Mouse (Mus musculus) embryonic facial prominence, embryonic 15.5 days (tissue): ENCODE results near the gene Rpl37a. TPM values are rescaled to one million over a fixed set of nuclear protein-coding genes. Genes with fewer than 3 reads are reported as not detected.
A peak's percentile ranks its signal among the peaks of the same experiment; 100 is the strongest.

Experiments used
- ATAC-seq: fragments of 200-750 bp; cut with Nextera tagmentation; 2 replicates; pipeline ENCODE4 v1.8.0; 2017; ENCODE audit warnings: low read depth, moderate TSS enrichment; ENCODE audit not compliant: insufficient number of reproducible peaks, low FRiP score, low TSS enrichment
- H3K27ac ChIP-seq: fragments of 300-500 bp; sonication (generic); replicated peaks from 2 replicates; pipeline ENCODE4 v1.5.1; 2015; ENCODE audit warnings: mild to moderate bottlenecking, inconsistent platforms
- H3K27me3 ChIP-seq: fragments of 300-500 bp; sonication (generic); 2 replicates; pipeline ENCODE4 v1.6.1; 2015; ENCODE audit warnings: inconsistent platforms
- H3K36me3 ChIP-seq: fragments of 300-500 bp; sonication (generic); 2 replicates; pipeline ENCODE4 v1.6.1; 2015; ENCODE audit warnings: mild to moderate bottlenecking, inconsistent platforms
- H3K4me1 ChIP-seq: fragments of 300-500 bp; sonication (generic); 2 replicates; pipeline ENCODE4 v1.6.1; 2015; ENCODE audit warnings: inconsistent platforms
- H3K4me2 ChIP-seq: fragments of 300-500 bp; sonication (generic); replicated peaks from 2 replicates; pipeline ENCODE4 v1.6.1; 2015; ENCODE audit warnings: mild to moderate bottlenecking, inconsistent platforms
- H3K4me3 ChIP-seq: fragments of 300-500 bp; sonication (generic); replicated peaks from 2 replicates; pipeline ENCODE4 v1.5.1; 2015; ENCODE audit warnings: mild to moderate bottlenecking, inconsistent platforms
- H3K9ac ChIP-seq: fragments of 300-500 bp; sonication (generic); 2 replicates; pipeline ENCODE4 v1.6.1; 2015; ENCODE audit warnings: inconsistent platforms
- H3K9me3 ChIP-seq: fragments of 300-500 bp; sonication (generic); replicated peaks from 2 replicates; pipeline ENCODE4 v1.6.1; 2016; ENCODE audit warnings: inconsistent platforms
- WGBS: fragments of 180-500 bp; shearing (Covaris S2); methylation state at CpG from one replicate; pipeline ENCODE4 v1.1.7; 2015; 5-methylcytosine and 5-hydroxymethylcytosine counted together
- polyA plus RNA-seq: library from polyadenylated mRNA; unstranded; fragments of >200 nt; fragmentation: Nextera tagmentation; extraction: Ambion mirVana; gene quantifications from 2 replicates; pipeline ENCODE4 v1.2.1, GENCODE M21; 2015

Gene Rpl37a
- 1,883 and 1,967 TPM in 2 replicates for polyA plus RNA-seq

DNA sequence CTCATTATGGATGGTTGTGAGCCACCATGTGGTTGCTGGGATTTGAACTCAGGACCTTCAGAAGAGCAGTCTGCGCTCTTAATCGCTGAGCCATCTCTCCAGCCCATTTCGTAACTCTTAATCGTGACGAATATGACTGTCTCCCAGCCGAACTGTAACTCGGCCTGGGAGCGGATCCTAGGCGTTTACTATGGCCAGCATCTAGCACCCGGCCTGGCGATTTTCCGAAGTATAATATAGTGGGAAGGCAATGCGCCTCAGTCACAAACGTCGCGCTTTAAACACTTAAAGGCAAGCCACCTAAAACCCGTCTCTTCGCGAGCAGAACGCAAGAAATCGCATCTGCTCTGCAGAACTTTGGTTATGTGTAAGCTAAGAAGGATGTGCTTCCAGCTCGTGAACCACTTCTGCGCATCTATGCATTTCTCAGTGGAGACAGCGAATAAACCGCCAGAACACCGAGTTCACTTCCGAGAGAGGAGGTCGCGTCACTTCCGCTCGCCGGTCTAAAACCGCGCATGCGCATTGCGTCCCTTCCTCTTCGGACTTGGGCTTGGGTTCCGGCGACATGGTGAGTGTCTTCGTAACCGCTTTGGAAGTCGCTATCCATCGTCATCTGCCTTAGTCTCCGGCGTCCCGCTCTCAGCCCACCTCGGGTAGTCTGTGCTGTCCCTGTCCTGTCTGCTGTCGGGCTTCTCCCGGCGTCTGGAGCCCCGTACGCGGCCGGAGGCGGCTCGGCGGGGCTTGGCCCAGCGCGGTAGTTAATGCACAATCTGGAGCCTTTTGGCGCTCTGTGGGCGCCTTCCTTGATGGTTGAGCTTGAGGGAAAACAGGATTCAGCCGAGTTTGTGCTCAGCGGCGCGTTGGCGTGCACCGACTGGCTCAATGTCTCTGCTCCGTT, at the start of gene Rpl37a:
Gene Rpl37a (plus strand): TSS at position 538 of the 901 bp plus-strand sequence.
- Histone ChIP-seq H3K4me1 (peaks cover 17% of the 10 kb centered on the region), H3K4me3 (peak within 1 kb of the TSS; percentile 70), H3K27me3 (no peaks in the 10 kb centered on the region), H3K9me3 (no peaks in the 10 kb centered on the region), H3K36me3 (peaks cover 29% of the 10 kb centered on the region), H3K27ac (peak within 1 kb of the TSS; percentile 95), H3K4me2 (peak within 1 kb of the TSS; percentile 76), H3K9ac (peak within 1 kb of the TSS; percentile 84)
- peak; percentile 93 for ATAC-seq
- WGBS = 2% methylated on average over 68 of the region's 68 CpGs

DNA sequence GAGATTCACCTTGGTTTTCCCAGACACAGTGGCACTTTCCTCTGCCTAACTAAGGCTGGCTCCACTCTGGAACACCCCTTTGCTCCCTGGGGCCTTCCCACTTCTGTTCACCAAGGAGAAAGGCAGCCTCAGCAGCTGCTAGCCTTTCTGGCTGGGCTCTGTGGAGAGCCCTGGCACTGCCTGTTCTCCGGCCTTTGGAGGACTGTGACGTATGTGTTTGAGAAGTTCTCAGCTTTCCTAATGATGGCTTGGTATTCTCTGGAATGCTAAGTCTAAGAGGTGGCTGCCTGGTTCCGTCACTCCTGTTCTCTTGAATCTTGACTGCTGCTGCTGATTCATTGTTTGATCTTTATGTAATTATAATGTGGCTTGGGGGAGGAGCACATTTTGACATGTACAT, 38.0 kb upstream of the Rpl37a start:
- Histone ChIP-seq H3K27ac (no peak overlapping the region), H3K4me1 (no peaks in the 10 kb centered on the region), H3K27me3 (no peaks in the 10 kb centered on the region), H3K9ac (no peak overlapping the region), H3K9me3 (no peaks in the 10 kb centered on the region), H3K4me2 (no peak overlapping the region), H3K4me3 (no peak overlapping the region), H3K36me3 (no peaks in the 10 kb centered on the region)
- peak; percentile 70; the same call in 1 of the 2 replicates for ATAC-seq
- 20% methylated on average over 3 of the region's 3 CpGs for WGBS

DNA sequence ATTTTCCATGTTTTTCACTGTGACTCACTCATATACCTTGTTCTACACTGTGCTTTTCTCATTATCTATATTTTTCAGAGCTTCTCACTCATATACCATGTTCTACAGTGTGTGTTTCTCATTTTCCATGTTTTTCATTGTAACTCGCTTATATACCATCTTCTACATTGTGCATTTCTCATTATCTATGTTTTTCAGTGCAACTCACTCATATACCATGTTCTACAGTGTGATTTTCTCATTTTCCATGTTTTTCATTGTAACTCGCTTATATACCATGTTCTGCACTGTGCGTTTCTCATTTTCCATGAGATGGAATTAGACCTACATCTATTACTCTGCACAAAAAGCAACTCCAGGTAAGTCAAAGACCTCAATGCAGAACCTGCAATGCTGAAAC, 14.8 kb upstream of the Rpl37a start:
- H3K27me3 ChIP-seq = no peaks in the 10 kb centered on the region
- H3K9me3 ChIP-seq = no peaks in the 10 kb centered on the region
- no peak overlapping the region for H3K9ac ChIP-seq
- H3K4me1 ChIP-seq = no peaks in the 10 kb centered on the region
- H3K27ac ChIP-seq = no peak overlapping the region
- ATAC-seq = no peak
- WGBS = 43% methylated on average over 3 of the region's 3 CpGs
- H3K4me3 ChIP-seq = no peak overlapping the region
- H3K36me3 ChIP-seq = no peaks in the 10 kb centered on the region
- no peak overlapping the region for H3K4me2 ChIP-seq

DNA sequence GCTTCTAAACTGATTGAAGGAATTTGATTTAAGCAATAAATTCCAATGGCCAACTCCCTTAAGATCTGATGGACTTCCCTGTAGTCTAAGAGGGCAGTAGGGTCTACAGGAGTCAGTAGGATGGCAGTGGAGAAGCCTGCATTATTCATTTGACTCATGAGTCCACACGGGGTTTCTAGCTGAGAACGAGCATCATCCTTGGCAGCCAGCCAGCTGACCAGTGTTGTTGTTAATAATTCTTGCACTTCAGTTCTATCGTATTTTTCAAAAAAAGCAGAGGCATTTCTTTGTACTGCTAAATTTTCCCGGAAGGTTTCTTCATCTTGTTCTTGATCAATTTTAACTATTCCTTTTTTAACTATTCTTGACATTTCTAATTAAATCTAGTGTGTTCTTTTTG, 12.4 kb upstream of the Rpl37a start:
- Histone ChIP-seq H3K27me3 (no peaks in the 10 kb centered on the region), H3K9me3 (no peaks in the 10 kb centered on the region), H3K27ac (no peak overlapping the region), H3K9ac (no peak overlapping the region), H3K4me2 (no peak overlapping the region), H3K36me3 (no peaks in the 10 kb centered on the region), H3K4me3 (no peak overlapping the region), H3K4me1 (no peaks in the 10 kb centered on the region)
- no peak for ATAC-seq
- WGBS = 54% methylated on average over 4 of the region's 4 CpGs

DNA sequence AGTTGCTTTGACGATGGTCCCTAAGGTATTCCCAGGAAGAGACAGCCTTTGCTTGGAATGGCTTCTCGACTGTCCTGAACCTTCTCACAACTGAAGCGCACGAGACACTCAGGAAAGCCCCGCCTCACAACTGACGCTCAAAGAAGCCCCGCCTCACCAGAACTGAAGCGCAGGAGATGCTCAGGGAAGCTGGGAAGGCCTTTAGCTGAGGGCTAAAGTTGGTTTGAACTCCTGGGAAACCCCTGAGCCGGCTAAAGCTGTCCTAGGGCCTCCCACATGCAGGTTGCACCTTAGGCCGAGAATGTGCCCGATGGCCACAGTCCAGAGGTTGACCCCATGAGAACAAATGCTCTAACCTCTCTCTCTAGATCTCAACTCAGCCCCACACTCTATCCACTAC, 10.6 kb upstream of the Rpl37a start, which contains the start of gene Ankar:
Gene Ankar (minus strand): TSS at position 101 of the 400 bp plus-strand sequence.
- 78% methylated on average over 11 of the region's 11 CpGs for WGBS
- H3K4me3 ChIP-seq = no peak within 1 kb of the TSS
- no peaks in the 10 kb centered on the region for H3K9me3 ChIP-seq
- no peak within 1 kb of the TSS for H3K4me2 ChIP-seq
- ATAC-seq = no peak
- no peaks in the 10 kb centered on the region for H3K4me1 ChIP-seq
- no peak within 1 kb of the TSS for H3K27ac ChIP-seq
- no peaks in the 10 kb centered on the region for H3K27me3 ChIP-seq
- H3K9ac ChIP-seq = no peak within 1 kb of the TSS
- no peaks in the 10 kb centered on the region for H3K36me3 ChIP-seq

DNA sequence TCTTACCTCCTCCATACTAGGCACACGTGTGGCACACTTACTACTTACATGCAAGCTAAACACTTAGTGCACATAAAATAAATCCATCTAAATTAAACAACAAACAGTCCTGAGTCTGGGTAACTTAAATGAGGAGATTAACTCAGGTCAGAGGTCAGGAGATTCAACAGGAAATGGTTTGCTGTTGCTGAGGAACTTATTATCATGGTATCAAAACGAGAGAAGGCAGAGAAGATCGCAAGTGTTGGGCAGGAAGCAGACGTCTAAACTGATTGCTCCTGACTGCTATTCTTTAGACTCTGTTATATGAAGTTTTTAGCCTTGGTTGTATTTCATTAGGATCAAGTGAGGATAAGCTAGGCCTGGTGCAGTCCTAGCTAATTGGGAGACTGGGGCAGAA, 3.6 kb upstream of the Rpl37a start:
- peaks cover under 1% of the 10 kb centered on the region; the same call in 1 of the 2 replicates for H3K36me3 ChIP-seq
- H3K27ac ChIP-seq = no peak overlapping the region
- no peak overlapping the region for H3K9ac ChIP-seq
- no peaks in the 10 kb centered on the region for H3K9me3 ChIP-seq
- H3K27me3 ChIP-seq = no peaks in the 10 kb centered on the region
- 56% methylated on average over 4 of the region's 4 CpGs for WGBS
- peaks cover 1% of the 10 kb centered on the region for H3K4me1 ChIP-seq
- no peak overlapping the region for H3K4me3 ChIP-seq
- ATAC-seq = no peak
- H3K4me2 ChIP-seq = no peak overlapping the region

DNA sequence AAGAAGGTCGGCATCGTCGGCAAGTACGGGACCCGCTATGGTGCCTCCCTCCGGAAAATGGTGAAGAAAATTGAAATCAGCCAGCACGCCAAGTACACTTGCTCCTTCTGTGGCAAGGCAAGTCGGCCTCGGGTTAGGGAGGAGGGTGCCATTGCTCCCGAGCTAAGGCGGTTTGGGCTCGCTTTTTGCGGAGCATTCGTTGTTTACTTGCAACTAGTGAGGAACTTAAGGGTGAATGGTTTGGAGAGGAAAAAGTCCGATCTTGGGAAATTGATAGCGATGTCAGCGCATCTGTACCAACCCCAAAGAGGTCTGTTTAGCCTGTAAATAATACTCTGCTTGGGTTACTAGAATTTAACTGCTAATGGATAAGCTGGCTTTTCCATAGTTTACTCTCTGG, 594 bp downstream of the Rpl37a start:
- under 1% methylated on average over 17 of the region's 17 CpGs for WGBS
- no peak; the same call in 1 of the 2 replicates for ATAC-seq
- peak overlapping the region; percentile 84 for H3K9ac ChIP-seq
- H3K27ac ChIP-seq = peak overlapping the region; percentile 95
- peaks cover 17% of the 10 kb centered on the region for H3K4me1 ChIP-seq
- peaks cover 29% of the 10 kb centered on the region for H3K36me3 ChIP-seq
- peak overlapping the region; percentile 76 for H3K4me2 ChIP-seq
- H3K27me3 ChIP-seq = no peaks in the 10 kb centered on the region
- peak overlapping the region; percentile 70 for H3K4me3 ChIP-seq
- no peaks in the 10 kb centered on the region for H3K9me3 ChIP-seq

DNA sequence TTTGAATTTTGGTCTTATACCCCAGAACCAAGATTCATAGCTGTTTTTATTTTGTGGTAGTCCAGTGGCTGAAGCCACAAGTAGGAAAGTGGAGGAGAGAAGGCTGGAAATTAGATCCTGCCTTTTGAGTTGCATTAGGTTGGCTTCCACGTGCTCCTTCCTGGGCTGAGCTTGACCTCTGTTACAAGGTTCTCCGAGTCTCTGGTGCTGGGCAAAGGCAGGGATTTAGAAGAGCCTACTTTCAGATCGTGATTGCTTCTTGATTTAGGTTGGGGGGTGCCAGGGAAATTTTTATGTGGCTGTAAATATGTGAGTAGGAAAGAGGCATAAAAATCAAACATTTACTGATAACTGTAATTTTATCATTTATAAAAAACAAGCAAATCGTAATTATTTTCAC, 3.5 kb downstream of the Rpl37a start:
- H3K4me1 ChIP-seq = peaks cover 17% of the 10 kb centered on the region
- no peak overlapping the region for H3K9ac ChIP-seq
- H3K4me2 ChIP-seq = no peak overlapping the region
- no peaks in the 10 kb centered on the region for H3K27me3 ChIP-seq
- H3K4me3 ChIP-seq = no peak overlapping the region
- WGBS = 58% methylated on average over 4 of the region's 4 CpGs
- ATAC-seq = no peak
- H3K9me3 ChIP-seq = no peaks in the 10 kb centered on the region
- peaks cover 29% of the 10 kb centered on the region for H3K36me3 ChIP-seq
- H3K27ac ChIP-seq = no peak overlapping the region

DNA sequence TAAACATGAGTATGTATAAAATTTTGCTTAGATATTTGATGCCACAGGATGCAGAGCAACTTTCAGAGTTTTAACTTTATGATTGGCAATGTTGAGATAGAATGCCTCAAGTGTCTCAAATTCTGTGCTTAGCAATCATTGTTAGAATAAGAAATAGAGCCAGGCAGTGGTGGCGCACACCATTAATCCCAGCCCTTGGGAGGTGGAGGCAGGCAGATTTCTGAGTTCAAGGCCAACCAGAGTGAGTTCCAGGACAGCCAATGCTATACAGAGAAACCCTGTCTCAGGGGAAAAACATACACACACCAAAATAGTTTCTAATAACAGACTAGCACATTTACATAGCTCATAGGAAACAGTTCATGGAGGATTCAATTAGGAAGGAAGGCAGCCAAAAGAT, 4.0 kb downstream of the Rpl37a start:
- Histone ChIP-seq H3K4me3 (no peak overlapping the region), H3K27me3 (no peaks in the 10 kb centered on the region), H3K4me2 (no peak overlapping the region), H3K36me3 (peaks cover 29% of the 10 kb centered on the region), H3K27ac (no peak overlapping the region), H3K9me3 (no peaks in the 10 kb centered on the region), H3K9ac (no peak overlapping the region), H3K4me1 (peaks cover 17% of the 10 kb centered on the region)
- WGBS = 85% methylated on average over 1 of the region's 1 CpGs
- ATAC-seq = no peak

DNA sequence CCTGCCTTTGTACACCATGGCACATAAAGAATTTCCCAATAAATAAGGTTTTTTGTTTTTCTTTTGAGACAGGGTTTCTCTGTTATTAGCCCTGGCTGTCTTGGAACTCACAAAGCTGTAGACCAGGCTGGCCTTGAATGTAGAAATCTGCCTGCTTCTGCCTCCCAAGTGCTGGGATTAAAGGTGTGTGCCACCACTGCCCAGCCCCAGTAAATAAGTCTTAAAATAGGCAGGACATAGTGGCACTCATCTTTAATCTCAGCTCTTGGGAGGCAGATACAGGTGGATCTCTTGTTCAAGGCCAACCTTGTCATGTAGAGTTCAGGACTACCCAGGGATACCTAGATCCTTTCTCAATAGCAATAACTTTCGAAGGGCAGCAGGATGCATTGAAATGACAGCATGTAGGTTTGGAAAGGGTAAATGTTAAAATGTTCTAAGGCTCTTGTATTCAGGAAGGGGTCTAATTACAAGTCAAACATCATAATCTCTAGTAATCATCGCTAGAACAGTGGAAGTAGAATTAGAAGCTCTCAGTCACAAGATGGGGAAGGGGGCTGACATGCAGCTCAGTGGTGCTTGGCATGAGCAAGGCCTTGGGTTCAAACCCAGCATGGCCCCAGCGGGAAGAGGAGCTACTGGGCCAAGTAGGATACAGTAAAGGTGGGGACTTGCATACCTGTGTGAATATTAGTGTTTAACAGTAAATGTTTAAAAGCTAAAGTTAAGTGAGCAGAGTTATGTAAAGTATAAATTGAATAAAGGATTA, 4.7 kb downstream of the Rpl37a start:
- no peak for ATAC-seq
- H3K27ac ChIP-seq = 0 out of 2 replicates have a peak overlapping the region, but pooled peaks have one; percentile 14
- no peak overlapping the region for H3K4me3 ChIP-seq
- H3K36me3 ChIP-seq = peaks cover 29% of the 10 kb centered on the region
- 68% methylated on average over 3 of the region's 3 CpGs for WGBS
- no peak overlapping the region for H3K9ac ChIP-seq
- no peak overlapping the region for H3K4me2 ChIP-seq
- no peaks in the 10 kb centered on the region for H3K9me3 ChIP-seq
- no peaks in the 10 kb centered on the region for H3K27me3 ChIP-seq
- peaks cover 17% of the 10 kb centered on the region for H3K4me1 ChIP-seq

DNA sequence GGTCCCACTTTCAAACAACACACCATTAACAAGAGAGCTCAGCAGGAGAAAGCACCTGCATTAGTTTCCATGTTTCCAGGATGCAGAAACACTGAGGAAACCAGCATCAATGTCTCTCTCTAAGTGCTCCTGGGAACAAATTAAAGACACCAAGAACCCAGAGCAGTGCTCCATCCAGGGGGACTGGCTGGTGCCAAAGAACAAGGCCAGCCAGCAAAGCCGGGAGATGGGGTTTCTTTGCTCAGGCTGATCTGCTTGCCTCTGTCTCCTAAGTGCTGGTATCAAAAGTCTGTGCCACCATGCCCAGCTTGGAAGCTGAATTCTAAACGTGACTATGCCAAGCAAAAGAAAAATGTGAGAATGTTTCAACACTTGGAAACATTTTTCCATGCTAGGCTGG, 5.3 kb downstream of the Rpl37a start:
- no peak overlapping the region for H3K9ac ChIP-seq
- no peak for ATAC-seq
- peaks cover 17% of the 10 kb centered on the region for H3K4me1 ChIP-seq
- no peak overlapping the region for H3K4me2 ChIP-seq
- H3K27ac ChIP-seq = 0 out of 2 replicates have a peak overlapping the region, but pooled peaks have one; percentile 14
- H3K27me3 ChIP-seq = no peaks in the 10 kb centered on the region
- 49% methylated on average over 2 of the region's 2 CpGs for WGBS
- no peak overlapping the region for H3K4me3 ChIP-seq
- H3K36me3 ChIP-seq = peaks cover 29% of the 10 kb centered on the region
- no peaks in the 10 kb centered on the region for H3K9me3 ChIP-seq
